Mouse (Mus musculus) heart, adult 11 months (tissue): Measurements from ENCODE around the gene Gfy.
A peak's percentile ranks its signal among the peaks of the same experiment; 100 is the strongest.

Experiments
- DNase-seq: peaks from one replicate; pipeline ENCODE4 v3.0.0; 2022

The Gfy gene

DNA sequence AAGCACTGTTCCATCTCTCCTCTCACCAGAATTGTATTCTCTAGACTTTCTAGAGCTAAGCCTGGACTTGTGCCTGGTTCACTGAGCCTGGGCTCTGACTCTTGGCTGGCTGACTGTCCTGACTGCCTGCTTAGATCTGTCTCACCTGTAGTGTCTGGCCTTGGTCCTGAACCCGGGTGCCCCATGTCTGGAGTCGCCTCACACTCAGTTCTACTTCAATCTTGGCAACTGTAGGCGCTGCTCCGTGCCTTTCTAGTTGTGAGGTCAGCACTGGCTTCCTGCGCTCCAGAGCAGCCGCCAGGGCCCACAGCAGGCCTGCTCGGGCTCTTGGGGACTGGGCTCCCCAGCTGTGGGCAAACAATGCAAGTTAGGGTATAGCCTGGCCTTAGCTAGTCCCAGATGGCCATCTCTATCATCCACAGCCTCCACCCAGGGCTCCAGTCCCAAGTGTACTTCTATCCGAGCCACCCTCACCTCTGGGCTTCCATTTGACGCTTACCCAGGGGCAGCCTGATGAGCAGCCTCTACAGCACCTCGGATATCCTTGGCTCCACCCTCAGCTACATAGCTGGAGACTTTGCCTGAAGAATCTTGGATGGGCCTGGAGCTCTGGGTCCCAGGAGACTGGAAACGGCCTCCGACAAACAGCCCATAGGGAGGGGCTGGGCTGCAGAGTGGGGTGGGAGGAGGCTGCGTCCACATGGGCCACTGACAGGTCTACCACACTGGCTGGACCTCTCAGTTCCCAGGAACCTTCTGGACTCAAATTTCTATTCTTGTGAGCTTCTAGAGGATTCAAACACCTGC is 34.8 kb downstream of the Gfy start:
- DNase-seq = peak; percentile 97

- DNase-seq = peak; percentile 95
These were observed 37.5 kb downstream of the Gfy start for GRCm38 (mm10) chr7:45141914-45142313.

- DNase-seq = no peak
These were observed 38.0 kb downstream of the Gfy start for GRCm38 (mm10) chr7:45141319-45141718.

DNA sequence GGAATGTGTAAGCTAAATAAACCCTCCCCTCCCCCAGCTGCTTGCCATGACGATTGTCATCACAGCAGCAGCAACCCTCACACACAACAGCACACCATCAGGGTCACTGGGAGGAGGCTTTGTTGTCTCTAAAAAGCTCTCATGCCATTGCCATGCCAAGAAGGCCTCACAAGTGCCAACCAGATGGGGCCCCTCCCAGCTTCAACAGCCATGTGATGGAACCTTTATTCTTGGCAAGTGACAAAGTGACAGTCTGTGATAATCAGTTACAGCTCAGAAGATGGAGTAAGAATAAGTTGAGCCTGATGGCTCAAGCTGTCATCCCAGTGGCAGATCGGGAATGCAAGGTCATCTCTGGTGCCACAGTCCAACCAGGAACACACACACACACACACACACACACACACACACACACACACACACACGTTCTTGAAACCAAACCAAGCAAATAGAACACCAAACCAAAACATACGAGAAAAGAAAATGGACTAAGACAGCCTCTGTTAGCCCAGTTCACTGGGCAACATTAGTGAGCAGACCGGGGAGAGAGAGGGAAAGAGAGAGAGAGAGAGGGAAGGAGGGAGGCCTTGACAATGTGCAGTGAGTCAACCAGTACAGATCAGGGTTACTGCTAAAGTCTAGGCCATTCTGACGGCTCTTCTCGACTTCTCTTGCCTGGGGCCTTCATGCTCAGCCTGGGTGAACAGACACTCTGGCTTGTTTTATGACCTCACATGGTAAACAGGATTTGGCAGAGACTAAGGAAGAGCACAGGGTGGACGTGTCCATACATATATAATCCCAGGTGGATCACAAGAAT is 39.3 kb downstream of the Gfy start:
- no peak for DNase-seq

DNA sequence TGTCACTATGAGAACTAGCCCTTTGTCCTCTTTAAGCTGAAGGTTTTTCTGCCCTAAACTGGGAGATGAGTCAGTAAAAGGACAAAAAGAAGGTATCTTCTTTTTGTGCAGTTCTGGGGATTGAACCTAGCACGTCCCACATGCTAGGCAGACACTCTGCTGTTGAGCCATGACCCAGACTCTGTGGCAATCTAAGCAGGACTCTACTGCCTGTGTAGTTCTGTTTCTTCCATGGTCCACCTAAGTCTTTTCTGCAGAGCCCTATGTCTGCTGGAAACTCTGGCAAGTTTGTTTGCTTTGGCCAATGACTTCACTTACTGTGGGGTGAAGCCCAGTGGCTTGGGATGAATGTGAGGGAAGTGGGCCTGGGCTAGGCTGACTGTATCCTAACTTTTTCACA is 41.0 kb downstream of the Gfy start:
- no peak for DNase-seq

DNA sequence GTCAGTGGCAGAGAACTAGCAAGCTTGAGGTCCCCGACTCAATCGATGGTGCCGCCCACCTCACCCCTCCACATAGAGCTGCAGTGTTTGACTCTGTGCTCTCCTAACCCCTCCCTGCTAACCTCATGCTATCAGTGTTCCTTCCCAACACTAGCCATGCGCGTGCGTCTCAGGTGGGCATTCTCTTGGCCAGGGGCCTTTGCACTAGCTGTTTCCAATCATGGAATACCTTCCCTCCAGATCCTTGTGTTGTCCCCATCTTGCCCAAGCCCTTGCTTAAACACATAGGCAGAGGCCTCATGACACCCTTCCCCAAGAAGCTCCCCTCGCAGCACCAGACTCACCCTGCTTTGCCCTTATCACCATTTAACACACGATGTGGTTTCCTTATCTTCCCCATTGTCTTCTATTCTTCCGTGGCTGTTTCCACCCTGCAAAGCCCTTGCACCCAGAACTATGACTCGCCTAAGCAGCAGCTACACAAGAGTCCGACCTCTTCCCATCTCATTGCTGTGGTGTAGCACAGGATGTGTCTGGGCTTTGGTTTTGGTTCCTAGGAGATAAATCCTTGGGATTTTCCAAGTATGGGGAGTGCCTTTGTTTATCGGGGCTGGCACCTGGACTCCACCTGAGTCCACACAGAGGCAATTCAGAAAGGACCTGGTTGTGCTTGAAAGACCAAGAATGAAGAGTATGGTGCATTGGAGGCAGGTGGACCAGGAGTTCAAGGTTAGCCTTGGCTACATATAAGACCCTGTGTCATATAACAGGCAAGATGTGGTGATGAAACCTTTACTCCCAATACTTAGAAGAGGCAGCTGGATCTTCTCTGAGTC is 42.0 kb downstream of the Gfy start:
- peak; percentile 92 for DNase-seq

DNA sequence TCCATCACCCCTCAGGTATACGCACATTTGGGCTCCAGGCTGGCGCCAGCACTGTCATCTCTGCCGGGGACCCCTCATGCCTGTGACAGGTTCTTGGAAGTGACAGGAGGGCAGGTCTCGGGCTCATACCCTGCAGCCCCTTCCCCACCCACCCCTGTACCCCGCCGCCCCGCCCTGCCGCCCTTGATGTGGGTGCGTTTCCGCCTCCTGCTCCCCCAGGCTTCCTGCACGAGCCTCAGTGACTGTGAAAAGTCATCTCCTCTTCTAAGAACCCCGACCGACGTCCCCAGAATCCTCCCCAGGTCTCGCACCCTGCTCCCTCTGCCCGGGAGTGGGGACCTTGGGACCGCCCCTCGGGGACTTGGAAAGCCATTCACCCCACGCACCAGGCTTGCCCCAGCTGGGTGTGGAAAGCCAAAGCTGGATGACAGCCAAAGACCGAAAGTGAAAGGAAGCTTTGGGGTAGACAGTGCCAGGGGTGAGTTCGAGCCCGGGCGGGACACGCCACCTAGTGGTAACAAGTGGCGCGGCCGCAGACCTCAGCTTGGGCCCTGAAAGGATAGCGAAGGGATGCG is 43.3 kb downstream of the Gfy start, which contains the start of the genes Gm45713 and Flt3l:
Gene Gm45713, minus strand, starts transcription at position 239 of the 575 bp plus-strand sequence.
Gene Flt3l, minus strand, starts transcription at position 440 of the 575 bp plus-strand sequence.
- DNase-seq = peak; percentile 100

DNA sequence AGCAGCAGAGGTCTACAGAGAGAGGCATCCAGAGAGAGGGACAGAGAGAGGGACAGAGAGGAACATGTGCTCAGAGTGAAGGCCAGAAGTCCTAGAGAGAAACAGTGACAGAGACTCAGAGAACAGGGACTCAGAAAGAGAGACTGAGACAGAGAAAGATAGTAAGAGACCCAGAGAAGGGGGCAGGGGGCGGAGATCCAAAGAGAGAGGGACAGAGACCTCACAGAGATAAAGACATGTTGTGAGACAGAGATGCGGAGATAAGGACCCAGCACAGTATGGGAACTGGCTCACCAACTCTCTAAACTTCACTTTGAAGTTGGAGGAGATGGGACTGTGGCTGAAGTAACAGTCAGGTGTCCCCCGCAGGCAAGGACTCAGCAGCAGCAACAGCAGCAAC is 44.0 kb downstream of the Gfy start:
- peak; percentile 90 for DNase-seq

DNA sequence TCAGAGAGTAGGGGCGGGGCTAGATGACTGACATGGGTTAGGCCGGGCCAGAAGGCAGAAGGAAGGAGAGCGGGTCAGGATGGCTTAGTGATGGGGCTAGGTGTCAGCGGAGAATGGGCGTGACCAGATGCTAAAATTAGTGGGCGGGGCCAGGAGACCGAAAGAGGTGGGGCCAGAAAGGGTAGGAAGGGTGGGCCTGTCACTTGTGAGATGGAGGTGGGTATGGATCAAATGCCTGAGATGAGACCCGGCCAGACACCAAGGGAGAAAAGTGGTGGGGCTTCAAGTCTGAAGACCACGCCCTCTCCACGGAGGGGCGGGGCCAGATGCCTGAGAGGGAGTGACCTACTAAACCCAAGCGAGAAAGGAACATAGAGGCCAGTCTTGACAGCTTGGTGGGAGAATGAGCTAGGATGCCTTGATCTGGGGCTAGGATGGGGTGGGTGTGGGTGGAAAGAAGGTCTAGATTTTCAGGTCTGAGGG is 44.8 kb downstream of the Gfy start:
- DNase-seq = peak; percentile 97

DNA sequence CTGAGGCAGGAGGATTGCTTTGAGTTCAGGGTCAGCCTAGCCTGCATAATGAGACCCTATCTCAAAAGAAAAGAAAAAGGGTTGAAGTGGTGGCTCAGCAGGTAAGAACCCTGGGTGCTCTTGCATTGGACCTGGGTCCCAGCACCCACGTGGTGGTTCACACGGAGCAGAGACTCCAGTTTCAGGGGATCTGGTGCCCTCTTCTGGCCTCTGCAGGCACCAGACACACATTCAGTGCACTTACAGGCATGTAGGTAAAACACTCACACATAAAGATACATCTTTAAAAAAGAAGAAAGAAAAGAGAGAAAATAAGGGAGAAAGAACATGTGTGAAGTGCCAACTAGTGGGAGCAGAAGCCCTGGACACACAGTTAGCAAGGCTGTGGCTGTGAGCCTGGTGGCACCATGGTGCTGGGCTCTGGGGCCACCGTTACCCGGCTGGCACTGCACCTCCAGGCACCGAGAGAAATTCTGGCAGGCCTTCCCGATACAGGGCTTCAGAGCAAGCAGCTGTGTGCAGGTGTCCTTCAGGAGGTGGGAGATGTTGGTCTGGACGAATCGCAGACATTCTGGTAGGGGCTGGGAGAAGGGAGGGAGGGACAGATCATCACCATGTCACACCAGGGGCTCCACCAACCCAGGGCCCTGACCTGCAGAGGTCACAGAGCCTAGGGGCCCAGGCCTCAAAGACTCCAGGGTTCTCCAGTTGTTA is 45.8 kb downstream of the Gfy start:
- DNase-seq = peak; percentile 91

DNA sequence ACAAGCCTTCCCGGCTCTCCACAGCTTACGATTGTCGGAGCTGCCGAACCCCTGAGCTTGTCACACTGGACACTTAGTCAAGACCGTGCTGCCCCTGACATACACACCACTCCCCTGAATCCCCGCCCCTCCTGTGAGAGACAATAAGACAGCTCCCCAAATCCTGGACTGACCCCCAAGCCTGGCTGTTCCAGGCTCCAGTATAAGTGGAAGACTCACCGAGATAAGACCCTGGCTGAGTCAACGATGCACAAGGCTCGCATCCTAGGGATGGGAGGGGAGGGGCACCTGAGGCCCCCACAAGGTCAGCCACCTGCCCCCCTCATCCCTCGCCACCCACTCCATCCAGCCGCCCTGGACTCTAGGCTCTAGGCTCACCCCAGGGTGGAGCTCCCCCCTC is 47.5 kb downstream of the Gfy start:
- DNase-seq = peak; percentile 92

GRCm38 (mm10) chr7:45129776-45130512 is 49.4 kb downstream of the Gfy start:
- DNase-seq = peak; percentile 95

DNA sequence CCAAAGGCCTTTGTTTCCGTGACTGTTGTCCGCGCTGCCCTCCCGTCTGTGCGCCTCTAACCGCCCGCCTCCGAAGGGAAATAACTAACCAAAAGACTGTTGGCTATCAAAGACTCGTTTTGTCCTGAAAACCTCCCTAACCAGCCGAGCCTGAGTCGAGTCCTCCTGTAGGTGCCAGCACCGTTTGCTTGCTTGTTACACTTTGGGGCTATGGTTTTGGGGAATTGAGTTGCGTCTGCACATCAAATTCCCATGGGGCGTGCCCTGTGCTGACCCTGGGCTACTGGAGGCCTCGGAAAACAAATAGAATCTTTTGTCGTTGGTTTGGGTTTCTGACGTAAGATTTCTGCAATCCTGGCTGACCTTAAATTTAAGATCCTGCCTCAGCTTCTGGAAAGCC is 50.1 kb downstream of the Gfy start:
- no peak for DNase-seq

DNA sequence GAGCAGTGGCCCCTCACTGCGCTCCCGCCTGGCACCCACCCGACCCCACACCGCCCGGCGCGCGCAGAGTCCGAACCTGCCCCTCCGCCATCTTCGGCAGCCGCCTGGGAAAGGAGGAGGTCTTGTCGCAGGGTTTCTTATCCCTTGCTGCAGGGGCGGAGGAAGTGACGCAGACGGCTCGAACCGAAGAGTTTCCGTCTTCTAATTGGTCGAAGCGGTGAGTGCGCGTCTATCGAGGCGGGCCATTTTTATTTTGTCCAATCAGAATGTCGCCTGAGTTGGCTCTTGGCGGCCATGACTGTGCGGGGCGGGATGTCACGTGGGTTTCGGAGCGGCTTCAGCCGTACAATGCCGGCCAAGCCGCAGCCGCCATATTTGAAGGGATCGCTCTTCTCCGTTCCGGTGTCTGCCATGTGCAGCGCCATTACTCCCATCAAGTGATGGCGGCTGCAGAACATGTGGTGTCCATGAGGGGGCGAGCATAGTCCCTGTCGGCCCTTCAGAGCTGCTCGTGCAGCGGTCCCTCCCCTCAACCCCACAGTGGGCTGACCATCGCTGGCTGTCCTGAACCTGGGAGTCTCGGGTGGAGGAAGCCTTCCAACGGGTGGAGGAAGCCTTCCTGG is 50.6 kb downstream of the Gfy start, which contains the start of gene Rpl13a:
Gene Rpl13a, minus strand, starts transcription at position 138 of the 623 bp plus-strand sequence.
- peak; percentile 100 for DNase-seq

- no peak for DNase-seq
These were observed 51.6 kb downstream of the Gfy start for GRCm38 (mm10) chr7:45127700-45128224.

DNA sequence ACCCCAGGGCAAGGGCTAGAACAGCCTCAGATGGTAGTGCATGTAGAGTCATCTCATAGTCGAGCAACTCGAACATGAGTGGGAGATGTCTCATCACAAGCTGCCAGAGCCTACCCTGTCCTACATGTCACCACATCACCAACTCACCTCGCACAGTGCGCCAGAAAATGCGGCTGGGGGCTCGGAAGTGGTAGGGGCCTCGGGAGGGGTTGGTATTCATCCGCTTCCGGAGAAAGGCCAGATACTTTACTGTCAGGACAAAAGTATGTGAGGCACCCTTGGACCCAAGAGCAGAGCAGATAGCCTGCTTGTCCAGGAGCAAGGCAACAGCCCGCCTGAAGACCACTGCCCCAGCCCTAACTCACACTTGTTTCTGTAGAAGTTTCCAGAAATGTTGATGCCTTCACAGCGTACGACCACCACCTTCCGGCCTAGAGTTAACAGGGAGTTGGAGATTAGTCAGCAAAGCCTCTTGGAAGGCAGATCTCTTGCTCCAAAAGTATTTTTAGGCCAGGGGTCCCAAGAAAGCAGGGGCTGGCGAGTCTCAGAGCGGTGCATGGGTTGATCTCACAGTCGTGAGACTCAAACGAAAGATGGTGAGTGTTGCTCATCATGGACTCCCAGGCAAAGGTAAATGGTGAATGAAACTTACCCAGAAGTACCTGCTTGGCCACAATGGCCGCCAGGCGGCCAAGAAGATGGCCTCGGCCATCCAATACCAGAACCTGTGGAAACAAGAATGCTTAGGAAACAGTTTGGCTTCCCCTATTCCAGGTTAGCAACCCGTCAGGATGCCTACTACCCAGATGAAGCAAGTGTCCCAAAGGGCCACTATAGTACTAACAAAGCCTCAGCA is 52.3 kb downstream of the Gfy start:
- peak; percentile 90 for DNase-seq
